Mouse (Mus musculus) ES-E14 (cell line): ENCODE results near the gene Tmem233. TPM values are rescaled to one million over a fixed set of nuclear protein-coding genes. Genes with fewer than 3 reads are reported as not detected.
A peak's percentile ranks its signal among the peaks of the same experiment; 100 is the strongest.

Experiments
- DNase-seq: peaks from one replicate; pipeline ENCODE4 v3.0.0-alpha.2; 2013; ENCODE audit warnings: low read depth, low spot score
- H3K27ac ChIP-seq: 2 replicates; pipeline ENCODE4 v1.5.1; 2012; ENCODE audit warnings: low read depth, mild to moderate bottlenecking, low read length, moderate library complexity, mixed read lengths; ENCODE audit not compliant: poor library complexity, insufficient read depth, severe bottlenecking
- H3K36me3 ChIP-seq: 2 replicates; pipeline ENCODE4 v1.6.1; 2012; ENCODE audit warnings: mild to moderate bottlenecking, low read length, moderate library complexity, mixed read lengths; ENCODE audit not compliant: control insufficient read depth, poor library complexity, insufficient read depth, severe bottlenecking
- H3K4me1 ChIP-seq, 2 experiments: fragments of 150-350 bp in 1 of 2; sonication (generic) in 1 of 2; 2 replicates each; pipeline ENCODE4 v1.6.1; 2012; ENCODE audit warnings: low read length in 2 of 2, mild to moderate bottlenecking in 1 of 2, mixed read lengths in 1 of 2; ENCODE audit not compliant: control insufficient read depth in 2 of 2, insufficient read depth in 2 of 2, poor library complexity in 1 of 2
- H3K4me3 ChIP-seq, 2 experiments: fragments of 150-350 bp in 1 of 2; sonication (generic) in 1 of 2; 2 replicates each; pipeline ENCODE4 v1.5.1; 2012; ENCODE audit warnings: low read length in 2 of 2, low read depth in 1 of 2, mild to moderate bottlenecking in 1 of 2, mixed read lengths in 1 of 2; ENCODE audit not compliant: insufficient read depth in 1 of 2, poor library complexity in 1 of 2, severe bottlenecking in 1 of 2
- H3K9ac ChIP-seq: 2 replicates; pipeline ENCODE4 v1.6.1; 2012; ENCODE audit warnings: low read depth, mild to moderate bottlenecking, low read length, mixed read lengths; ENCODE audit not compliant: poor library complexity, insufficient read depth, severe bottlenecking
- H3K9me3 ChIP-seq: fragments of 150-350 bp; sonication (generic); 2 replicates; pipeline ENCODE4 v1.6.1; 2012; ENCODE audit warnings: low read depth, mild to moderate bottlenecking, low read length; ENCODE audit not compliant: control insufficient read depth, insufficient read depth
- CHD2 ChIP-seq: IDR thresholded peaks from 2 replicates; pipeline ENCODE4 v1.6.1; 2014; ENCODE audit warnings: mild to moderate bottlenecking, low read depth, low read length, inconsistent platforms
- HCFC1 ChIP-seq: IDR thresholded peaks from 2 replicates; pipeline ENCODE4 v1.6.1; 2012; ENCODE audit warnings: low read length, inconsistent platforms, borderline replicate concordance; ENCODE audit not compliant: insufficient read depth
- MAFK ChIP-seq: IDR thresholded peaks from 2 replicates; pipeline ENCODE4 v1.6.1; 2014; ENCODE audit warnings: mild to moderate bottlenecking, low read depth, low read length, inconsistent platforms; ENCODE audit not compliant: insufficient read depth
- ZC3H11A ChIP-seq: IDR thresholded peaks from 2 replicates; pipeline ENCODE4 v1.6.1; 2012; ENCODE audit warnings: low read depth, mild to moderate bottlenecking, inconsistent platforms, low read length, borderline replicate concordance
- ZNF384 ChIP-seq: IDR thresholded peaks from 2 replicates; pipeline ENCODE4 v1.6.1; 2012; ENCODE audit warnings: low read depth, low read length, inconsistent platforms
- in situ Hi-C, 2 experiments: fragments of 600-800 bp; cut with MboI; formaldehyde crosslinking; loops; one replicate each; pipeline ENCODE4 v1.15.1; 2025; ENCODE audit warnings: low sequenced_read_pairs in 2 of 2, inconsistent platforms in 1 of 2; ENCODE audit not compliant: unreplicated experiment in 2 of 2
- total RNA-seq: library from RNA; depleted of rRNA; stranded (reverse); fragments of 300-350 nt; gene quantifications from 2 replicates; pipeline ENCODE4 v1.2.3, GENCODE M21; 2012

Tmem233 gene
- total RNA-seq, 1 experiment, result not detected

DNA sequence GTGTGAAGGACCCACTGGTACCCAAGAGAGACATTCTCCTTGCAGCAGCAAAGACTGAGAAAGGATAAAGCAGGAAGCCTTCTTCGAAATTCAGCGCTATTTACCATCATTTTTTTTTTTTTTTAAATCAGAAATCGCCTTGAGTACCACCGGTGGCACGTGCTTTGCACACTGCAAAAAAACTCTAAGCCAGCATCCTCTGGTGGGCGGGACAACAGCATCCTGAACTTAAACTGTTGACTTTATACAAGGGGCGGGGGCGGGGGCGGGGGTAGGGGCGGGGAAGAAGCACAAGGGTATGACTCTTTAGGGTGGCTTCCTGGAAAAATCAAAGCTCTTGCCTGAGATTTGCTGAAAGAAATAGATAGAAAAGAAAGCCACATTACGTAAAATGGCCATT, 43.3 kb downstream of the Tmem233 start:
- in situ Hi-C loops, result no loop called here
- no peak overlapping the region for H3K9ac ChIP-seq
- H3K4me1 ChIP-seq, result peaks cover 9 to 11% of the 10 kb centered on the region in 2 experiments; a peak in 1 of 4 replicates
- no peaks in the 10 kb centered on the region for H3K36me3 ChIP-seq
- no peaks in the 10 kb centered on the region for H3K9me3 ChIP-seq
- no peak for DNase-seq
- no peak overlapping the region for H3K27ac ChIP-seq
- TF ChIP-seq MAFK (no peak), HCFC1 (no peak)
- H3K4me3 ChIP-seq, result no peak overlapping the region

DNA sequence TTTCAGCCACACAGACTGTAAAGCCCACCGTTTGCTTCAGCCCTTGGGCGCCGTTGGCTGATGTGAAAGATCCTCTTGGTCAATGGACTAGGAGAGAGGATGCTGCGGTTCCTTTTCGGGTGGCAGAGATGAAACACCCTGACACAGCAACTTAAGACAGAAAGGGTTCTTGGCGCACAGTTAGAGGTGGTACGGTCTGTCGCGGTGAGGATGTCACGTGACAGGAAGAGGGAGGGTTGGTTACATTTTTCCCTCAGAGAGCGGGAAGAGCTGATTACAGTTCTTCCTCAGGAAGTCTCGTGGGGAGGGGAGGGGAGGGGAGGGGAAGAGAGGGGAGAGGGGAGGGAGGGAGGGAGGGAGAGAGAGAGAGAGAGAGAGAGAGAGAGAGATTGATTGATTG, 45.3 kb downstream of the Tmem233 start:
- TF ChIP-seq CHD2 (no peak), HCFC1 (no peak), ZC3H11A (no peak), MAFK (0 out of 2 replicates have a peak, but pooled peaks have one; percentile 43)
- no peaks in the 10 kb centered on the region for H3K36me3 ChIP-seq
- peak overlapping the region in 1 of 2 experiments; percentile 5; a peak in 1 of 4 replicates for H3K4me3 ChIP-seq
- no peak for DNase-seq
- peaks cover 9 to 11% of the 10 kb centered on the region in 2 experiments; a peak in 1 of 4 replicates for H3K4me1 ChIP-seq
- in situ Hi-C loops, result no loop called here
- H3K9me3 ChIP-seq, result no peaks in the 10 kb centered on the region
- no peak overlapping the region for H3K9ac ChIP-seq
- H3K27ac ChIP-seq, result no peak overlapping the region

DNA sequence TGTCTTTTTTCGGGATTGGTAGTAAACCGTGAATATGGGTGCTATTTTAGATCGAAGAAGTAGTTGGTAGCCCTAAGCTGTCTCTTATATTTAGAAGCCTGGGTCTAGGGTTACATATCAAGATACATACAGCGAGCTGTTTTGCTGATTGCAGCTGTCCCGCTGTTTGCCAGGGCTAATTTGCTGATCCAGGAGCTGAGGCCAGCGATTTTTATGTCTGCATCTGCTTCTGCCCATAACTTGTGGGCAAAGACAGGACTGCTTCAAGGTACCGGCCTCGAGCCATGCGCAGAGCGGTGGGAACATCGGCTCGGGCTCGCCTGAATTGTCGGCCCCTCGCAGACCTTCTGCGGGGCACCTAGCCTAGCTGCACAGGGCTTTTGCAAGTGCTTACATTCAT, 46.6 kb downstream of the Tmem233 start:
- H3K4me1 ChIP-seq, result peaks cover 9 to 11% of the 10 kb centered on the region in 2 experiments; a peak in 1 of 4 replicates
- H3K9ac ChIP-seq, result no peak overlapping the region
- no peaks in the 10 kb centered on the region for H3K36me3 ChIP-seq
- no peaks in the 10 kb centered on the region for H3K9me3 ChIP-seq
- no peak overlapping the region for H3K27ac ChIP-seq
- no peak overlapping the region for H3K4me3 ChIP-seq
- TF ChIP-seq ZNF384 (no peak), ZC3H11A (no peak), CHD2 (no peak), HCFC1 (no peak), MAFK (no peak)
- DNase-seq, result no peak
- in situ Hi-C loops, result no loop called here

DNA sequence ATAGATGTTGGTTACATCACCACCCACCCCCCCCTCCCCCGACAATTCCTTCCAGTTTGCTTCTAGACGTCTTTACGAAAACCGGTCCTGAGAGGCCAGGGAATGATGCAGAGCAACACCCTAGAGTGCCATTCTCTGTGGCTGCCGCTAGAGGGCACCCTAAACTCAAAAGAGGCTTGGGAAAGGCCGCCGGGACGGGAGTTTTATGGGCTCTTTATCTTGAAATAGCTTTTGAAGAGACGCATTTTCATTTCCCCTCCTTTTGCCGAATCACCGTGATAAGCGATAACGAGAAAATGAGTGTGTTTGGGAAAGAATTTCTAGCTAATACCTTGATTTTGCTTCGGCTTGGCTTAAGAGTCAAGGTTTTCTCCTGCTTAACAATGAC, 51.9 kb downstream of the Tmem233 start:
- Histone ChIP-seq H3K4me3 (peak overlapping the region in 1 of 2 experiments; percentile 23; a peak in 1 of 4 replicates), H3K9me3 (no peaks in the 10 kb centered on the region)
- peak; percentile 86 for DNase-seq

DNA sequence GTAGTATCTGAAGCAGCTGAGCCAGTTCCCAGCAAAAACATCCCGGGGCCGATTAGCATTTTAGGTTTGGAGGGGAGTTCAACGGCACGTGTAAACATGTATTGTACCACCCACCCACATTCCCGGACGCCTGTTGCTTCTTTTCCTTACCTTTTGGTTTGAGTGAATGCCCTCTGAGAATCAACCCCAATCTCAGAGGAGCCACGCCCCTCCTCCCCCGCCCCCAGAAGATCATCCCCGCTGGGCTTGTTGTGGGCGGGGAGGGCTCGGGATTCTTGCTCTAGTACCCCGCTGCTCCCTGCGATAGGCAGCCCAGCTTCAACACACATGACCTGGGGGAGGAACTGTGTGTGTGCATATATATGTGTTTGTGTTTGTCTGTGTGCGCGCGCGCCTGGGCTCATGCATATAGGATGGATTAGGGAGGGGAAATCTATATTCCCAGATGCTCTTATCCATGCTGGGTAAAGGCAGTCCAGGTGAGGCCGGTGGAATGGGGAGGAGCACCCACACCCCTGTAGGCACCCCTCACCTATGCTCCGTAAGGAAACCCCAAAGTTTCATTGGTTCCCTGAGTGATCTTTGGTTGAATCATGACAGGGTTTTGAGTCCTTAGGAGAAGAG, 52.4 kb downstream of the Tmem233 start:
- in situ Hi-C loops, result no loop called here
- TF ChIP-seq MAFK, result no peak
- TF ChIP-seq HCFC1, result no peak
- TF ChIP-seq ZNF384, result no peak
- TF ChIP-seq ZC3H11A, result no peak
- TF ChIP-seq CHD2, result no peak
- Histone ChIP-seq H3K4me1 (peaks cover 5 to 16% of the 10 kb centered on the region in 2 experiments; a peak in 3 of 4 replicates), H3K27ac (no peak overlapping the region), H3K9ac (no peak overlapping the region), H3K4me3 (peak overlapping the region in 1 of 2 experiments; percentile 23; a peak in 1 of 4 replicates), H3K9me3 (no peaks in the 10 kb centered on the region), H3K36me3 (no peaks in the 10 kb centered on the region)
- no peak for DNase-seq

More for the DNA sequence above, 51.9 kb downstream of the Tmem233 start:
- no peak overlapping the region for H3K27ac ChIP-seq
- H3K9ac ChIP-seq, result no peak overlapping the region
- in situ Hi-C loops, result no loop called here
- TF ChIP-seq ZNF384, result no peak
- TF ChIP-seq ZC3H11A, result peak; percentile 45; the same call in 1 of the 2 replicates
- peaks cover 5 to 16% of the 10 kb centered on the region in 2 experiments; a peak in 3 of 4 replicates for H3K4me1 ChIP-seq
- no peaks in the 10 kb centered on the region for H3K36me3 ChIP-seq
